8 mouse cellular contexts compared by ENCODE assay signal in the genomic region with DNA sequence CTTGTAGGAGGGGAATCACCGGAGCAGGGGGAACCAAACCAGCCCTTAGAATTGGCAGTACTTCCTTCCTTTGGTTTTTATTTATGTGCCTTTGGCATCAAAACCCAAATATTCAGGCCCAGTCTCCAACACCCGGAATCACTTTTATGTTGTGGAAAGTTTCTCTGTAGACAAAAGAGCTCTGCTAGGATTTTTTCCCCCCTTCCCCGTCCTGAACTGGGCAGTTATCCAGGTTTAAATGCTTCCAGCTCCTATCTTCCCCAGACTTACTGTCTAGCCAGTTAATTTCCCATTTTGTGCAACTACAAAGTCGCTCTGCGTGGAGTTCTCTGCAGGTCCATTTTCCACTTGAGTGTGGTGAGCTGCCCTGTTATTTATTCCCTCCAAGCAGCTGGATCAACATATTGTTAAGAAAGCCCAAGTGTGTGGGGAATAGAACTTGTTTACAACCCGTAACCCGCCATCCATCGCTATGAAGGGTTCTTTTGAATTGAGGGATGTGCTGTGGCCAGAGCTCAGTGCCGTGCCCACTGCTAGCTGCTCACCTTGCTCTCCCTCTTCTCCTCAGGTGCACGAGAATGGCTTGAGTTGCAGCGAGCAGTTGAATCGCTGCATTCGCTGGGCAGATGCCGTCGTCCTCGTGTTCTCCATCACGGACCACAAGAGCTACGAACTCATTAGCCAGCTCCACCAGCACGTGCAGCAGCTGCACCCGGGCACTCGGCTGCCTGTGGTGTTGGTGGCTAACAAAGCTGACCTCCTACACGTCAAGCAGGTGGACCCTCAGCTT. TPM values are rescaled to one million over a fixed set of nuclear protein-coding genes. Genes with fewer than 3 reads are reported as not detected.
A peak's percentile ranks its signal among the peaks of the same experiment; 100 is the strongest.
DNase-seq lines count a peak whose midpoint lies in the region; ATAC-seq and TF ChIP-seq lines count a peak whose summit lies in the region.
"Had no signal": no experiment of that assay in that cellular context is flagged by ENCODE, and none has a peak within 500 bp of the region (broad histone marks: within the 10 kb centered on the region; RNA-seq: fewer than 3 reads in every experiment).

No protein-coding gene starts in this region.

- peak; percentile 88 for DNase-seq in lung, embryonic 14.5 days
- DNase-seq in lung, adult 2 months: no peak
- DNase-seq in cerebellum, postnatal 4 days (ENCODE audit: low spot score in 2 of 2): no peak
- DNase-seq in frontal cortex, postnatal 25 days (ENCODE audit: low spot score in 2 of 2): no peak
- DNase-seq: layer of hippocampus, adult 9-11 months had no signal

- H3K4me1 ChIP-seq in lung, embryonic 14.5 days (ENCODE audit: insufficient read depth): peaks cover 41% of the 10 kb centered on the region
- H3K4me1 ChIP-seq in lung, adult 2 months (ENCODE audit: control insufficient read depth, insufficient read depth, low read length): peaks cover 3% of the 10 kb centered on the region
- H3K4me1 ChIP-seq in forebrain, embryonic 12.5 days: peaks cover 45% of the 10 kb centered on the region
- H3K4me1 ChIP-seq in hindbrain, embryonic 13.5 days (replicated peaks): peaks cover 67% of the 10 kb centered on the region
- peaks cover 12% of the 10 kb centered on the region; the same call in 1 of the 2 replicates for H3K4me1 ChIP-seq in neural tube, embryonic 14.5 days (ENCODE audit: control insufficient read depth, insufficient read depth, low read length)

- peak overlapping the region; percentile 82 for H3K4me3 ChIP-seq in lung, embryonic 14.5 days (ENCODE audit: low read depth, low read length)
- no peak overlapping the region for H3K4me3 ChIP-seq in lung, adult 2 months (replicated peaks; ENCODE audit: extremely low read depth, low read depth, low read length)
- 0 out of 2 replicates have a peak overlapping the region, but pooled peaks have one; percentile 0 for H3K4me3 ChIP-seq in forebrain, embryonic 12.5 days (replicated peaks)
- peak overlapping the region; percentile 17; the same call in 1 of the 2 replicates for H3K4me3 ChIP-seq in hindbrain, embryonic 13.5 days
- no peak overlapping the region; the same call in 1 of the 2 replicates for H3K4me3 ChIP-seq in neural tube, embryonic 14.5 days (ENCODE audit: low read depth, low read length)

- TF ChIP-seq POLR2A in lung, adult 2 months (IDR thresholded peaks at IDR 0.05; ENCODE audit: borderline replicate concordance, extremely low read depth, low read depth, low read length): no peak

- peak overlapping the region; percentile 82 for H3K9ac ChIP-seq in lung, embryonic 14.5 days
- no peak overlapping the region for H3K9ac ChIP-seq in forebrain, embryonic 12.5 days
- no peak overlapping the region for H3K9ac ChIP-seq in hindbrain, embryonic 13.5 days
- H3K9ac ChIP-seq in neural tube, embryonic 14.5 days (replicated peaks; ENCODE audit: low read depth, low read length): no peak overlapping the region

- H3K36me3 ChIP-seq in lung, embryonic 14.5 days (ENCODE audit: insufficient read depth): peaks cover 45% of the 10 kb centered on the region
- peaks cover 21% of the 10 kb centered on the region for H3K36me3 ChIP-seq in forebrain, embryonic 12.5 days (replicated peaks)
- H3K36me3 ChIP-seq in hindbrain, embryonic 13.5 days: peaks cover 6% of the 10 kb centered on the region; the same call in 1 of the 2 replicates
- H3K36me3 ChIP-seq in neural tube, embryonic 14.5 days (ENCODE audit: control insufficient read depth, insufficient read depth, low read length): no peaks in the 10 kb centered on the region

- 50% methylated on average over 22 of the region's 22 CpGs for WGBS in lung, embryonic 14.5 days
- 64% methylated on average over 22 of the region's 22 CpGs for WGBS in lung, adult 2 months
- 85% methylated on average over 22 of the region's 22 CpGs for WGBS in forebrain, embryonic 12.5 days
- WGBS in hindbrain, embryonic 13.5 days: 70% methylated on average over 22 of the region's 22 CpGs
- 41% methylated on average over 22 of the region's 22 CpGs for WGBS in neural tube, embryonic 14.5 days

- H3K9me3 ChIP-seq in lung, embryonic 14.5 days (ENCODE audit: low read depth, low read length): no peaks in the 10 kb centered on the region
- H3K9me3 ChIP-seq in forebrain, embryonic 12.5 days: no peaks in the 10 kb centered on the region
- H3K9me3 ChIP-seq in hindbrain, embryonic 13.5 days: no peaks in the 10 kb centered on the region
- no peaks in the 10 kb centered on the region for H3K9me3 ChIP-seq in neural tube, embryonic 14.5 days (ENCODE audit: control insufficient read depth, low read length)

- peak overlapping the region; percentile 16 for H3K27ac ChIP-seq in lung, embryonic 14.5 days (ENCODE audit: low read depth)
- peak overlapping the region; percentile 56; the same call in 1 of the 2 replicates for H3K27ac ChIP-seq in forebrain, embryonic 12.5 days
- H3K27ac ChIP-seq in hindbrain, embryonic 13.5 days: peak overlapping the region; percentile 67
- H3K27ac ChIP-seq in neural tube, embryonic 14.5 days (ENCODE audit: low read depth, low read length): peak overlapping the region; percentile 40; the same call in 1 of the 2 replicates

- TF ChIP-seq CTCF in lung, embryonic 14.5 days (IDR thresholded peaks at IDR 0.05; ENCODE audit: low read depth): no peak
- TF ChIP-seq CTCF in lung, adult 2 months (IDR thresholded peaks at IDR 0.05; ENCODE audit: insufficient read depth, low read length): no peak

- peak overlapping the region; percentile 93 for H3K4me2 ChIP-seq in lung, embryonic 14.5 days
- H3K4me2 ChIP-seq in forebrain, embryonic 12.5 days: peak overlapping the region; percentile 29; the same call in 1 of the 2 replicates
- H3K4me2 ChIP-seq in hindbrain, embryonic 13.5 days: peak overlapping the region; percentile 90
- H3K4me2 ChIP-seq in neural tube, embryonic 14.5 days (ENCODE audit: low read depth, low read length): peak overlapping the region; percentile 91

- no peak; the same call in 1 of the 2 replicates for ATAC-seq in lung, embryonic 14.5 days (ENCODE audit: insufficient read depth)
- ATAC-seq in forebrain, embryonic 12.5 days (ENCODE audit: low FRiP score): no peak
- ATAC-seq in hindbrain, embryonic 13.5 days (ENCODE audit: low FRiP score): no peak
- no peak for ATAC-seq in neural tube, embryonic 14.5 days (ENCODE audit: low read depth)

- no peaks in the 10 kb centered on the region for H3K27me3 ChIP-seq in lung, embryonic 14.5 days (ENCODE audit: insufficient read depth, low read length)
- H3K27me3 ChIP-seq in forebrain, embryonic 12.5 days: peaks cover 13% of the 10 kb centered on the region
- H3K27me3 ChIP-seq in hindbrain, embryonic 13.5 days: peaks cover 12% of the 10 kb centered on the region; the same call in 1 of the 2 replicates
- H3K27me3 ChIP-seq in neural tube, embryonic 14.5 days (ENCODE audit: control insufficient read depth, insufficient read depth, low read length): no peaks in the 10 kb centered on the region

RNA-seq across cellular contexts. Expression of a gene that starts 2.6 kb away (rescaled TPM):
- polyA plus RNA-seq in lung, embryonic 14.5 days (2014; fragmentation: Nextera tagmentation; extraction: Ambion mirVana): 90.2 and 93.2 TPM in 2 replicates
- polyA plus RNA-seq in lung, adult 2 months (2012; rRNA removed): 32.3 and 37.9 TPM in 2 replicates
- polyA plus RNA-seq in forebrain, embryonic 12.5 days (2016; fragmentation: Nextera tagmentation; extraction: Ambion mirVana): 29.1 and 31.5 TPM in 2 replicates
- 20.3 and 23.3 TPM in 2 replicates for polyA plus RNA-seq in hindbrain, embryonic 13.5 days (2015; fragmentation: Nextera tagmentation; extraction: Ambion mirVana)
- 9.9 and 14.9 TPM in 2 replicates for polyA plus RNA-seq in neural tube, embryonic 14.5 days (2014; fragmentation: Nextera tagmentation; extraction: Ambion mirVana)

Comparison
In these comparisons a context has a peak if more than half of its experiments do, and no peak if none do; other contexts are left out.
1. H3K4me3 ChIP-seq: peak in lung, embryonic 14.5 days (single experiment), forebrain, embryonic 12.5 days (single experiment) and hindbrain, embryonic 13.5 days (single experiment); none in lung, adult 2 months (single experiment) and neural tube, embryonic 14.5 days (single experiment).
2. H3K27ac ChIP-seq: peak in every context shown above with its lines; median percentile 67 in hindbrain, embryonic 13.5 days; 56 in forebrain, embryonic 12.5 days; 40 in neural tube, embryonic 14.5 days; 16 in lung, embryonic 14.5 days.
3. H3K4me2 ChIP-seq: peak in every context shown above with its lines; median percentile 93 in lung, embryonic 14.5 days; 91 in neural tube, embryonic 14.5 days; 90 in hindbrain, embryonic 13.5 days; 29 in forebrain, embryonic 12.5 days.